Mouse (Mus musculus): ENCODE data around the gene Zbtb16.

The Zbtb16 gene

DNA sequence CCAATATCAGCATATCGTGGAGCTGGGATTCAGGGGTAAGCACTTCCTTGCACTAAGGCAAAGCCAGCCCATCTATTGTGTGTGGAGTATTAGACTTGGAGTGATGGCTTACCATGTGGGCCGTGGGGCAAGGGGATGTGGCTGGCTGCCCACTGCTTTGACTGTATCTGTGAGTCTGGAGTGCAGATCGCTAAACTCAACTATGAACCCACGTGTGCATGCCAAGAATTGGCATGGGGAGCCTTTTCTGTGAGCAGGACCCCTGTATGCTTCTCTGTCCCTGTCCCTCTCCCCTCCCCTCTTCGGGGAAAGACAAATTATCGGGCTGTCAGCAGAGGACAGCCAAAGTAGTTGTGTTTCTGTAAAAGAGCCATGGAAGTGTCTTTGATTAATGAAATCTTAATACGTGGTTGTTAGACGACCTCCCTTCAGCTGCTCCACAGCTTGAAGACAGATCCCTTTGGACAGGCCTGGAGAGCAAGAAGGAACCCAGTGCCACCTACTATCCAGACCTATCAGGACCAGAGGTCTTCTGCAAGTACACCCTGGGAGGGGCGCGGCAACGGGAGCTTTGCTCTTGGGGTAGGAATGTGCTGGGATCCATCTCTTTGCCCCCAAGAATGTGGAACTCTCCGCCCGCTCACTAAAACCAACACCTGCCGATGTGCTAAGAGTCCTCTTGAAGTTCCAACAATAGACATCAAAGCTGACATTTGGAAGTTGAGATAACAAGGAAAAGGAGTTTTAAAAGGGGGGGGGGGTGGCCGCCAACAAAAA lies 53.5 kb downstream of the Zbtb16 start:
- Histone ChIP-seq H3K36me3 (ENCODE audit: control insufficient read depth, insufficient read depth, low read length, poor library complexity, severe bottlenecking) (no peaks in the 10 kb centered on the region), H3K27me3 (ENCODE audit: control insufficient read depth, insufficient read depth, low read length, poor library complexity, severe bottlenecking) (no peaks in the 10 kb centered on the region)
- no peak for DNase-seq (ENCODE audit: low read depth, low spot score)

DNA sequence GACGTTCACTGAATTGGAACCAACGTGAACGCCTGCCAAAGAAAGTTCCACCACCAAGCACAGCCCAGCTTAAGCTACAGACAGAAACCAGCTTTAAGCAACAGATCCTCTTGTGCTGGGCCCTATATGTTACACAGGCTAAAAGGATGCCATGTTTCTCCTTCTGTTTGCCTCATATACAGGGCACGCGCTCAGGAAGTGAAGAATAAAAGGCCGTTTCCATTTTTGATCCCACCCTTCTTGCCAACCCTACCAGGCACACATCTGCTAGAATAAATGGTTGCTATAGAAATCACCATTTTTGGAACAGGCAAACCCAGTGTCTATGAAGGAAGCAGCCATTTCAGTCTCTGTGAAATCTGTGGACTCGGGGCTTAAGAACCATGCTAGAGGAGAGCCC lies 59.8 kb downstream of the Zbtb16 start:
- DNase-seq (ENCODE audit: low read depth, low spot score): no peak
- Histone ChIP-seq H3K36me3 (ENCODE audit: control insufficient read depth, insufficient read depth, low read length, poor library complexity, severe bottlenecking) (no peaks in the 10 kb centered on the region), H3K27me3 (ENCODE audit: control insufficient read depth, insufficient read depth, low read length, poor library complexity, severe bottlenecking) (no peaks in the 10 kb centered on the region)

DNA sequence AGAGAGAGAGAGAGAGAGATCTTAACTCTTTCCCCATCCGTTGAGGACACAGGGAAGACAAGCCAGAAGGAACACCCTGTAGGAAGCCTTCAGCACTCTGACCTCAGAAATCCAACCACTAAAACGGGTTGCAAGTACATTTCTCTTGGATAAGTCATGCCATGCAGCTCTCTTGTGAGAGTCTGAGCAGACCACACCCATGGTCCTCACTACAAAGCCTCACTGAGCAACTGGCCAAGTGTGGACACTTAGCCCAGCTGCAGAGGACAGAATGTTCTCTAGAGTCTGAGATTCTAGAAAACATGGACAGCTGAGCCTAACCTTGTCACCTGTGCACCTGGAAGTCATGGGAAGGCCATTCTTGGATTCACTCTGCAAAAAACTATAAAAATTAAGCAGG lies 60.5 kb downstream of the Zbtb16 start:
- no peaks in the 10 kb centered on the region for H3K36me3 ChIP-seq (ENCODE audit: control insufficient read depth, insufficient read depth, low read length, poor library complexity, severe bottlenecking)
- DNase-seq (ENCODE audit: low read depth, low spot score): no peak
- H3K27me3 ChIP-seq (ENCODE audit: control insufficient read depth, insufficient read depth, low read length, poor library complexity, severe bottlenecking): no peaks in the 10 kb centered on the region

DNA sequence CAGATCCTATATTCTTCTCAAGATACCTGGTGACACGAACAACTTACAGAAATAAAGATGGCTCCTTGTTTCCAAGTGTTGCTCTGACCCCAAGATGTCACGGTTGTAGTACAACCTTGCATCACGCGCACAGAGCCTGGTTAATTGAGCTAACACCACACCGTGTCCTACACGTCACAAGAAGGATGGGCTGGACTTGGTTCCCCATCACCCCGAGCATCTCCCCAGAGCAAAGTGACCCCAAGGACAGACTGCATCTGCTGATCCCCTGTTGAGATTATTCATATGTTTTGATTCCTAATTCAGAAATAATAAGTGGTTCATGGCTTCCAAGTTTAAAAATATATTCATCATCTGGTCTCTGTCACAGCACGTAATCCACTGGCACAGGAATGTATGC lies 62.3 kb downstream of the Zbtb16 start:
- no peak for DNase-seq (ENCODE audit: low read depth, low spot score)
- Histone ChIP-seq H3K27me3 (ENCODE audit: control insufficient read depth, insufficient read depth, low read length, poor library complexity, severe bottlenecking) (no peaks in the 10 kb centered on the region), H3K36me3 (ENCODE audit: control insufficient read depth, insufficient read depth, low read length, poor library complexity, severe bottlenecking) (no peaks in the 10 kb centered on the region)

DNA sequence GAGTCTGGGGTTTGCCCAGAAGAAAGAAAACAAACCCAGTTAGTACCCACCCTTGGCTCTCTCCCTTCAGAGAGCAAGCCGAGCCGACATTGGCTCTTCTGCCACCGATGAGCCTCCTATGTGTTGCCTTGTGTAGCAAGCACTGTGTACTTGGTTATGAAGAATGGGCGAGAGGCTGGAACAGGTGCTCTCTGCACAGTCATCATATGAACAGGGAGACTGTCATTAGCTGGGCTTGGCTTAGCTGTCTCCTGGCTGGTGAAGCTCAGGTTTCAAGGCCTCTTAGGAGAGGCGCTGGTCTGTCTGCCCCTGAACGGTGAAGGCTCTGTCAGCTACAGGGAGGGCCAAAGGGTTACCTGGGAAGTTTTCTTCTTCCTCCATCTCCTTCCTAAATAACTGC lies 62.9 kb downstream of the Zbtb16 start:
- H3K27me3 ChIP-seq (ENCODE audit: control insufficient read depth, insufficient read depth, low read length, poor library complexity, severe bottlenecking): no peaks in the 10 kb centered on the region
- DNase-seq (ENCODE audit: low read depth, low spot score): no peak
- H3K36me3 ChIP-seq (ENCODE audit: control insufficient read depth, insufficient read depth, low read length, poor library complexity, severe bottlenecking): no peaks in the 10 kb centered on the region

DNA sequence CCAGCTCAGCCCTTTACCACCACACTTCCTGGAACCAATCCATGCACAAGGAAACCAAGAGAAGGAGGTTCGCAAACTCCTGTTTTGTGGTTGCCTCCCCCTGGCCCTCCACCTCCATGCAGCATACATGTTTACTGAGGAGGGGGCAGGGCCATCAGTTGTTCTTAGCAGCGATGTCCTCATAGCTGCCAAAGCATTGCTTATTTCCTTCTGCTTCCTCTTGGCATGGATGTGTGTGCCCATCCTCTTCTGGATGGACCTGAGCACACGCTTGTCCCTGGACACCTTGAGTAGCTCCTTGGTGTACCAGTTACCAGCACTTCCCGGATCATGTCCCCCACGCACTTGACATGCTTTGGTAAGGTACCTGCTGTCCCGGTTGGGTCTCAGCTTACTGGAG lies 64.5 kb downstream of the Zbtb16 start:
- DNase-seq (ENCODE audit: low read depth, low spot score): no peak
- Histone ChIP-seq H3K36me3 (ENCODE audit: control insufficient read depth, insufficient read depth, low read length, poor library complexity, severe bottlenecking) (no peaks in the 10 kb centered on the region), H3K27me3 (ENCODE audit: control insufficient read depth, insufficient read depth, low read length, poor library complexity, severe bottlenecking) (no peaks in the 10 kb centered on the region)

DNA sequence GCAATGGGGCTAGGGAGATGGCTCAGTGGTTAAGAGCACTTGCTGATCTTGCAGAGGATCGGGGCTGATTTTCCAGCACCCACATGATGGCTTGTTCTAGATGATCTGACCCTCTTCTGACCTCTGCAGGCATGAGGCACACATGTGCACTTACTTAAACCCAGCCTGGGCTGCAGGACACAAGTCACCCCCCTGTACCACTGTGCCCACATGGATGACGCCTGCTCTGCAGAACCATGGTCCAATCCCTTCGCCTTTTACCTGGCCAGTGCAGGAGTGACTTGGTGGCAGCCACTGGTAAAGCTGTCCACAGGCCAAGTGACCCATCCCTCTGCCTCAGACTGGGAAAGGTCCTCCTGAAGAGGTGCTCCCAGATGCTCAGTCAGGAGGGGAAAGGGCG lies 67.1 kb downstream of the Zbtb16 start:
- no peaks in the 10 kb centered on the region for H3K27me3 ChIP-seq (ENCODE audit: control insufficient read depth, insufficient read depth, low read length, poor library complexity, severe bottlenecking)
- no peaks in the 10 kb centered on the region for H3K36me3 ChIP-seq (ENCODE audit: control insufficient read depth, insufficient read depth, low read length, poor library complexity, severe bottlenecking)
- no peak for DNase-seq (ENCODE audit: low read depth, low spot score)

DNA sequence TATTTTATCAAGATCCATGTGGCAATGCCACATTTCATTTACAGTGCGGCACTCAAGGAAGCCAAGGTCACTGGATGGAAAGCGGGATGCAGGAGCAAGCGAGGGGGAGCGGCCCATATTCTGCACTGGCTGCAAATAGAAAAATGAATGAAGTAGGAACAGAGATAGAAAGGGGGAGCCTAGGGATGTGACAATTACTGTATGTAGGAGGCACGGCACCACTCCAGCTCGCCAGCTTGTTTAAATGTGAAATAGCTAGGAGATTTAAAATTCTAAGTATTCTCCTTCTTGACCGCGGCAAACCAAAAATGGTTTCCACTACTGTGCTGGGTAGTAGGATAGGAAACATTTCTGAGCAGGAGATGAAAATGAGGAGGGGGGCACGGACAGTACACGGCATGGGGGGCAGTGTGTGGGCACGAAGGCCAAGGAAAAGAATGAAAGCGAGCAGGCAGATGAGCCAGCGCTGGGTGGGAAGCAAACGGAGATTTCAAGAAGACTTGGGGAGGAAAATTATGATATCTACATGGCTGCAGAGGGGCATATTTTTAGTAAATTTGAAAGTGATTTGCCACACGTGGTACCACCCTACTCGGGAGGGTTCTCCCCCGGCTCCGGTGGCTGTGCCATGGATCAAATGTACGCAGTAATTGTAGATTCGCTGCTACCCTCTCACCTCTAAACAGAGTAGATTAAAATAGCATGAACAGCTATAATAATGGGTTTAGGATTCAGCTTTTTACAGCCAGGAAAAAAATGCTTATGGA lies 68.2 kb downstream of the Zbtb16 start:
- Histone ChIP-seq H3K36me3 (ENCODE audit: control insufficient read depth, insufficient read depth, low read length, poor library complexity, severe bottlenecking) (no peaks in the 10 kb centered on the region), H3K27me3 (ENCODE audit: control insufficient read depth, insufficient read depth, low read length, poor library complexity, severe bottlenecking) (no peaks in the 10 kb centered on the region)
- DNase-seq (ENCODE audit: low read depth, low spot score): no peak

DNA sequence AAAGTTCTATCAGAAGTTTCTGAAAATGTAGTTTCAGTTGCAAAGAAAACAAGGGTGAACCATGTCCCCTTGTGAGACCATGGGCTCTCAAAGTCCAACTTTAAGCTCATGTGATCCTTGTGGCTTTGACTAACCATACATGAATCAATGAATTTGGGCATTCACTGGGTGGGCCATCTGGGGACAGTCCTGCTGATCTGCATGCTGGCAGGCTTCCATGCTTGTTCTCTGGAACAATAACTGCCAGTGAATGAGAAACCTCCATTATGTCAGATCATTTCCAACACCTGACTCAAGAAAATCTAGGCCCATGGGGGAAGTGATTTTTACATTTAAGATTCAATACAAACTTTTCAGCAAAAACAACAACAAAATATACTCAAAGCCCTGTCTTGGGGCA lies 70.1 kb downstream of the Zbtb16 start:
- no peaks in the 10 kb centered on the region for H3K36me3 ChIP-seq (ENCODE audit: control insufficient read depth, insufficient read depth, low read length, poor library complexity, severe bottlenecking)
- DNase-seq (ENCODE audit: low read depth, low spot score): no peak
- H3K27me3 ChIP-seq (ENCODE audit: control insufficient read depth, insufficient read depth, low read length, poor library complexity, severe bottlenecking): no peaks in the 10 kb centered on the region

DNA sequence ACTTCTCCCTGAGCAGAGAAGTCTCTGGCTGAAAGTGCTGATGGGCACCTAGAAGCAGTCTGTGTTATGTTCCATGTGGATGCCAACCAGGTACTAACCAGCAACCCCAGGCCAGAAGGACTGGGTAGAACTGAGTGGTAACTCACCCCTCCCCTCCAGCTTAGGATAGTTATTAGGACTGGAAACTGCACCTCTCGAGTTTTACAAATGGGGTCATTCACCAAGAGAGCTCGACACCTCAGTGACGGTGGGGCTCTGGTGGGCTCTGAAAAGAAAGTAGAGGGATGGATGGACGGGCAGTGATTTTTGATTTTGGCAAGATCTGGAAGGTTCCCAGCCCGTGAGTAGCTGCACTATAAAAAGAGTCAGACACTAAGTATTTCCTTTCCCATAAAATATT lies 71.7 kb downstream of the Zbtb16 start:
- no peak for DNase-seq (ENCODE audit: low read depth, low spot score)
- Histone ChIP-seq H3K36me3 (ENCODE audit: control insufficient read depth, insufficient read depth, low read length, poor library complexity, severe bottlenecking) (no peaks in the 10 kb centered on the region), H3K27me3 (ENCODE audit: control insufficient read depth, insufficient read depth, low read length, poor library complexity, severe bottlenecking) (no peaks in the 10 kb centered on the region)

DNA sequence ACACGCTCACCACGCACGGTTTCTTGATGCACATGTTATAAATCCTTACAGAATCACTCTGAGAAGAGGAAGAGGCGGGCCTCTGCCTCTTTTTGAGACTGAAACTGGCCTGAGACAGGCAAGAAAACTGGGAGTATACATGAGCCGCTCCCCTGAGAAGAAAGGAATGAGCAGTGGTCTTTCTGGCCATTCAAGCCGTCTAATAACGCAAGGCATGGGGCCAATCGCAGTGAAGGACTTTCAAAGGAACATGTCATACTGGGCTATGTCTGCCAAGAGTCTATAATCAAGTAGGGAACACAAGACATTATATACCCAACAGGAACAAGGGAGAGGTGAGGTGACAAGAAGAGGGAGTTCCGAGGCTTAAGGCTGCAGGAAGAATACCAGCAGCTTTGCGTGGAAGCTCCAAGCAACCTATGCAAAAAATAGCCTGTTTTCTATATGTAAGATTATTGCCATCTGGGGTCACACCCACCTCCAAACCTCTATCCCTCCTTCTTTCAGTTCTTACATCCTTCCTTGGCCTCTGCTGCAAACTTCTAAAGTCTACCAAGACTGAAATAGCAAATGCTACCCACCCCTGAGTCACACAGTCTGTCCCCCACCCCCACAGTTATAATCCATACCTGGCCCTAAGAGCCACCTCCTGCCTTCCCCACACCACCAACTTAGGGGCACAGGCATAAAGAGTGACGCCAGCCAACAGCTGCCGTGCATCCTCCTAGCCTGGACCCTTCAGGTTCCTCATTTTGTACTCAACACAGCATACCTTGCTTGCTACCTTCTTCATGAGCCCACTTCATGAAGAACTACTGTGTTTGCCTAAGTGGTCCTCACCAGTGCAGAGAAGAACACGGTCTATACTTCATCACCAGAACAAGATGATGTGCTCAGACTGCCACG lies 74.0 kb downstream of the Zbtb16 start:
- no peaks in the 10 kb centered on the region for H3K27me3 ChIP-seq (ENCODE audit: control insufficient read depth, insufficient read depth, low read length, poor library complexity, severe bottlenecking)
- DNase-seq (ENCODE audit: low read depth, low spot score): no peak
- H3K36me3 ChIP-seq (ENCODE audit: control insufficient read depth, insufficient read depth, low read length, poor library complexity, severe bottlenecking): no peaks in the 10 kb centered on the region

DNA sequence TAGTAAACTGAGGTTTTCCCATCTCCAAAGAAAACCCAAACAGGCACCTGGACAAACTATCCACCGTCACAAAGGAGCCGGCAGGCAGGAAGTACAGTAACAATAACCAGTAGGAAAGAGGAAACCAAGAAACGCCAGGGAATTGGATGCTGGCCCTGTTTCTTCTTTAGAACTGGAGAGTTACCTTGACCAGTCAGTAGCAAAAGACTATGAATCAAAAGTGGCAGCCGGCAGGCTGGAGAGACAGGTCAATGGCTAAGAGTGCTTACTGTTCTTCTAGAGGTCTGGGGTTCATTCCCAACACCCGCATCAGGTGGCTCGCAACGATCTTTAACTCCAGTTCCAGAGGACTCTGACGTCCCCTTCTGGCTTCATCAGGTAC lies 74.9 kb downstream of the Zbtb16 start:
- Histone ChIP-seq H3K36me3 (ENCODE audit: control insufficient read depth, insufficient read depth, low read length, poor library complexity, severe bottlenecking) (no peaks in the 10 kb centered on the region), H3K27me3 (ENCODE audit: control insufficient read depth, insufficient read depth, low read length, poor library complexity, severe bottlenecking) (no peaks in the 10 kb centered on the region)
- no peak for DNase-seq (ENCODE audit: low read depth, low spot score)

DNA sequence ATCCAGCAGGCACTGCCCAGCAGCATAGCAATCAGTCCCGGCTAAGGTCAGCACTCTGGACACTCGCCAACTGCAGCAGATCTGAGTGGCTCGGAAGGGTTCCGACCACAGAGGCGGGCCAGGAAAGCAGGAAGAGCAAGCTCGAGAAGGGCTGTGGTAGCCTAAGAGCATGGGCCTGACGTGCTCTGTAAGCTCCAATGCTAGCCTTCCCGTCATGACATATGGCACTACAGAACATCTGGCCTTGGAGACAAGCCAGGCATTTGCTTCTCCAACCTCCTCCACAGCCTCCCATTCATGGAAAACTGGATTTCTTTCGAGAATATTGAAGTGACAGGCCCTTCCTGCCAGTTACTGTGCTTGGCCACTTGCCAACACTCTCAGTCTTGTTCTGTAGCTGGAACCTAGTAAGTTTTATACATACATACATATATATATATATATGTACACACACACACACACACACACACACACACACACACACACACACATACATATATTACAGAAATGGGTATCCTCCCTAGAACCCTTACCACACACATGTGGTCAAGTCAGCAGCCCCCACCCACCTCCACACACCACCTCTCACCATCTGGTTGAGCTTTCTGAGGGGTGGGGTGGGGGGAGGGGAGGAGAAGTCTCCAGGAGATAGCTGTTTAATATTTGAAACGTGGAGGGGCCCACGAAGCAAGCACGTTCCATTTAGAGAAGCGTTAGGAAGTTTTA lies 75.4 kb downstream of the Zbtb16 start:
- Histone ChIP-seq H3K36me3 (ENCODE audit: control insufficient read depth, insufficient read depth, low read length, poor library complexity, severe bottlenecking) (no peaks in the 10 kb centered on the region), H3K27me3 (ENCODE audit: control insufficient read depth, insufficient read depth, low read length, poor library complexity, severe bottlenecking) (no peaks in the 10 kb centered on the region)
- DNase-seq (ENCODE audit: low read depth, low spot score): no peak

DNA sequence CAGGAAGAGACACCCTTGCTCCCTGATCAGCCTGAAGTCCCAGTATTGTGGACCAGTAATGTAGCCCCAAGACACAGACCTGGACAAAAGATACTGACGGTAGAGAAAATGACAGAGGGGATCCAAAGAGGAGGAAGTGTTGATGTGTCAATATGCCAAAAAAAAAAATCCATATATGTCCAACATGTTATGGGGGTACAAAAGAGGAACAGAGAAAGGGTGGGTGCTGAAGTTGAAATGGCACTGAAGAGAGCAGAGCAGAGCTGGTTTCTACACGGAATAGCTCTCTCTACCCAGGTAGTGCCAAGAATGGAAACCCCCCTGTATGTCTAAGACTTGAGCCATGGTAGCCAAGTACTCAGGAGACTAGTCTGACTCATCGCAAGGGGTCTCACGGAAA lies 76.9 kb downstream of the Zbtb16 start:
- Histone ChIP-seq H3K27me3 (ENCODE audit: control insufficient read depth, insufficient read depth, low read length, poor library complexity, severe bottlenecking) (no peaks in the 10 kb centered on the region), H3K36me3 (ENCODE audit: control insufficient read depth, insufficient read depth, low read length, poor library complexity, severe bottlenecking) (no peaks in the 10 kb centered on the region)
- DNase-seq (ENCODE audit: low read depth, low spot score): no peak

All from splenic B cell, adult 2 months (primary cell).